Mouse (Mus musculus) lung, embryonic 16.5 days (tissue): ENCODE results near the gene Tpcn1. TPM values are rescaled to one million over a fixed set of nuclear protein-coding genes. Genes with fewer than 3 reads are reported as not detected.
A peak's percentile ranks its signal among the peaks of the same experiment; 100 is the strongest.

ENCODE experiments used
- ATAC-seq: fragments of 200-750 bp; cut with Nextera tagmentation; 2 replicates; pipeline ENCODE4 v1.8.0; 2017; ENCODE audit warnings: low read depth, mild to moderate bottlenecking, moderate library complexity
- H3K27ac ChIP-seq: fragments of 300-500 bp; sonication (generic); 2 replicates; pipeline ENCODE4 v1.5.1; 2014; ENCODE audit warnings: mild to moderate bottlenecking, control low read depth, low read length
- H3K27me3 ChIP-seq: fragments of 300-500 bp; sonication (generic); 2 replicates; pipeline ENCODE4 v1.6.1; 2014; ENCODE audit warnings: low read depth, low read length, mixed read lengths; ENCODE audit not compliant: control insufficient read depth, insufficient read depth
- H3K36me3 ChIP-seq: fragments of 300-500 bp; sonication (generic); 2 replicates; pipeline ENCODE4 v1.6.1; 2014; ENCODE audit warnings: low read length; ENCODE audit not compliant: control insufficient read depth, insufficient read depth
- H3K4me1 ChIP-seq: fragments of 300-500 bp; sonication (generic); replicated peaks from 2 replicates; pipeline ENCODE4 v1.6.1; 2014; ENCODE audit warnings: low read length, mixed read lengths; ENCODE audit not compliant: control insufficient read depth, insufficient read depth
- H3K4me2 ChIP-seq: fragments of 300-500 bp; sonication (generic); 2 replicates; pipeline ENCODE4 v1.6.1; 2014; ENCODE audit warnings: low read depth, low read length, control low read depth
- H3K4me3 ChIP-seq: fragments of 300-500 bp; sonication (generic); 2 replicates; pipeline ENCODE4 v1.5.1; 2014; ENCODE audit warnings: mild to moderate bottlenecking, low read length, control low read depth
- H3K9ac ChIP-seq: fragments of 300-500 bp; sonication (generic); 2 replicates; pipeline ENCODE4 v1.6.1; 2014; ENCODE audit warnings: low read length, control low read depth
- H3K9me3 ChIP-seq: fragments of 300-500 bp; sonication (generic); 2 replicates; pipeline ENCODE4 v1.6.1; 2016; ENCODE audit warnings: low read length; ENCODE audit not compliant: control insufficient read depth
- WGBS: fragments of 180-500 bp; shearing (Covaris S2); extraction: QIAGEN DNeasy Blood & Tissue Kit; methylation state at CpG from one replicate; pipeline ENCODE4 v1.1.7; 2014; 5-methylcytosine and 5-hydroxymethylcytosine counted together
- polyA plus RNA-seq: library from polyadenylated mRNA; unstranded; fragments of >200 nt; fragmentation: Nextera tagmentation; extraction: Ambion mirVana; gene quantifications from 2 replicates; pipeline ENCODE4 v1.2.1, GENCODE M21; 2015

Tpcn1 gene
- polyA plus RNA-seq, 1 experiment from 2014 or later, result 18.0 TPM

- ATAC-seq, result no peak
- H3K4me2 ChIP-seq, result no peak overlapping the region
- no peaks in the 10 kb centered on the region for H3K9me3 ChIP-seq
- H3K36me3 ChIP-seq, result peaks cover 48% of the 10 kb centered on the region
- H3K4me1 ChIP-seq, result no peaks in the 10 kb centered on the region
- H3K9ac ChIP-seq, result no peak overlapping the region
- 90% methylated on average over 10 of the region's 10 CpGs for WGBS
- no peak overlapping the region for H3K27ac ChIP-seq
- no peaks in the 10 kb centered on the region for H3K27me3 ChIP-seq
- no peak overlapping the region for H3K4me3 ChIP-seq
These were observed 36.0 kb upstream of the Tpcn1 start for GRCm38 (mm10) chr5:120624427-120624826.

GRCm38 (mm10) chr5:120622198-120622851 lies 33.9 kb upstream of the Tpcn1 start:
- no peaks in the 10 kb centered on the region for H3K4me1 ChIP-seq
- H3K4me2 ChIP-seq, result no peak overlapping the region
- H3K27me3 ChIP-seq, result no peaks in the 10 kb centered on the region
- H3K36me3 ChIP-seq, result peaks cover 59% of the 10 kb centered on the region
- H3K4me3 ChIP-seq, result no peak overlapping the region
- WGBS, result 75% methylated on average over 5 of the region's 5 CpGs
- no peak overlapping the region for H3K9ac ChIP-seq
- no peaks in the 10 kb centered on the region for H3K9me3 ChIP-seq
- ATAC-seq, result no peak
- no peak overlapping the region for H3K27ac ChIP-seq

- ATAC-seq, result no peak
- no peaks in the 10 kb centered on the region for H3K4me1 ChIP-seq
- H3K9me3 ChIP-seq, result no peaks in the 10 kb centered on the region
- H3K27ac ChIP-seq, result no peak overlapping the region
- H3K4me2 ChIP-seq, result no peak overlapping the region
- no peak overlapping the region for H3K4me3 ChIP-seq
- no peak overlapping the region for H3K9ac ChIP-seq
- no peaks in the 10 kb centered on the region for H3K27me3 ChIP-seq
- H3K36me3 ChIP-seq, result peaks cover 64% of the 10 kb centered on the region
- 88% methylated on average over 10 of the region's 10 CpGs for WGBS
These were observed 33.3 kb upstream of the Tpcn1 start for GRCm38 (mm10) chr5:120621846-120622197.

GRCm38 (mm10) chr5:120621078-120621765 lies 32.7 kb upstream of the Tpcn1 start:
- Histone ChIP-seq H3K4me3 (no peak overlapping the region), H3K4me1 (no peaks in the 10 kb centered on the region), H3K27ac (no peak overlapping the region), H3K4me2 (no peak overlapping the region), H3K27me3 (no peaks in the 10 kb centered on the region), H3K9ac (no peak overlapping the region), H3K9me3 (no peaks in the 10 kb centered on the region), H3K36me3 (peaks cover 63% of the 10 kb centered on the region)
- WGBS, result 91% methylated on average over 23 of the region's 23 CpGs
- no peak for ATAC-seq

- peak; percentile 39; the same call in 1 of the 2 replicates for ATAC-seq
- WGBS, result 68% methylated on average over 18 of the region's 18 CpGs
- peaks cover 66% of the 10 kb centered on the region for H3K36me3 ChIP-seq
- no peaks in the 10 kb centered on the region for H3K4me1 ChIP-seq
- H3K4me3 ChIP-seq, result no peak overlapping the region
- no peak overlapping the region for H3K9ac ChIP-seq
- peaks cover 3% of the 10 kb centered on the region; the same call in 1 of the 2 replicates for H3K9me3 ChIP-seq
- no peak overlapping the region for H3K27ac ChIP-seq
- no peaks in the 10 kb centered on the region for H3K27me3 ChIP-seq
- no peak overlapping the region for H3K4me2 ChIP-seq
These were observed 32.1 kb upstream of the Tpcn1 start for GRCm38 (mm10) chr5:120620375-120621077.

GRCm38 (mm10) chr5:120619201-120619600 lies 30.7 kb upstream of the Tpcn1 start:
- no peaks in the 10 kb centered on the region for H3K27me3 ChIP-seq
- ATAC-seq, result no peak
- peaks cover under 1% of the 10 kb centered on the region; the same call in 1 of the 2 replicates for H3K4me1 ChIP-seq
- peaks cover 3% of the 10 kb centered on the region; the same call in 1 of the 2 replicates for H3K9me3 ChIP-seq
- H3K27ac ChIP-seq, result no peak overlapping the region
- H3K9ac ChIP-seq, result no peak overlapping the region
- no peak overlapping the region for H3K4me3 ChIP-seq
- WGBS, result 22% methylated on average over 5 of the region's 5 CpGs
- H3K36me3 ChIP-seq, result peaks cover 54% of the 10 kb centered on the region
- H3K4me2 ChIP-seq, result no peak overlapping the region

- peaks cover 5% of the 10 kb centered on the region for H3K4me1 ChIP-seq
- H3K4me3 ChIP-seq, result no peak overlapping the region
- no peak overlapping the region for H3K4me2 ChIP-seq
- ATAC-seq, result no peak
- H3K27me3 ChIP-seq, result no peaks in the 10 kb centered on the region
- no peak overlapping the region for H3K9ac ChIP-seq
- peaks cover 3% of the 10 kb centered on the region; the same call in 1 of the 2 replicates for H3K9me3 ChIP-seq
- peaks cover 52% of the 10 kb centered on the region for H3K36me3 ChIP-seq
- WGBS, result 84% methylated on average over 12 of the region's 12 CpGs
- H3K27ac ChIP-seq, result no peak overlapping the region
These were observed 30.3 kb upstream of the Tpcn1 start for GRCm38 (mm10) chr5:120618778-120619177.

- Histone ChIP-seq H3K27me3 (no peaks in the 10 kb centered on the region), H3K4me2 (no peak overlapping the region), H3K9ac (no peak overlapping the region), H3K36me3 (peaks cover 36% of the 10 kb centered on the region), H3K9me3 (peaks cover 3% of the 10 kb centered on the region; the same call in 1 of the 2 replicates), H3K27ac (no peak overlapping the region), H3K4me1 (peaks cover 16% of the 10 kb centered on the region), H3K4me3 (no peak overlapping the region)
- no peak for ATAC-seq
- WGBS, result 95% methylated on average over 4 of the region's 4 CpGs
These were observed 27.4 kb upstream of the Tpcn1 start for GRCm38 (mm10) chr5:120615903-120616302.
